Mouse (Mus musculus) limb, embryonic 13.5 days (tissue): ENCODE measurements around the gene Gsta2. TPM values are rescaled to one million over a fixed set of nuclear protein-coding genes. Genes with fewer than 3 reads are reported as not detected.
"Not testable (repeated sequence)": the region's sequence is repeated elsewhere in the genome, so short reads cannot be mapped to it uniquely, and the experiment has no call there.

Experiments used
- ATAC-seq: fragments of 200-750 bp; cut with Nextera tagmentation; 2 replicates; pipeline ENCODE4 v1.8.0; 2017; ENCODE audit warnings: low read depth, moderate number of reproducible peaks, moderate TSS enrichment; ENCODE audit not compliant: low FRiP score
- H3K27ac ChIP-seq: fragments of 300-500 bp; sonication (generic); 2 replicates; pipeline ENCODE4 v1.5.1; 2015; ENCODE audit warnings: inconsistent platforms, mild to moderate bottlenecking, moderate library complexity
- H3K27me3 ChIP-seq: fragments of 300-500 bp; sonication (generic); 2 replicates; pipeline ENCODE4 v1.6.1; 2015; ENCODE audit warnings: mild to moderate bottlenecking, inconsistent platforms
- H3K36me3 ChIP-seq: fragments of 300-500 bp; sonication (generic); 2 replicates; pipeline ENCODE4 v1.6.1; 2015; ENCODE audit warnings: inconsistent platforms, mild to moderate bottlenecking, moderate library complexity
- H3K4me1 ChIP-seq: fragments of 300-500 bp; sonication (generic); 2 replicates; pipeline ENCODE4 v1.6.1; 2015; ENCODE audit warnings: inconsistent platforms
- H3K4me2 ChIP-seq: fragments of 300-500 bp; sonication (generic); replicated peaks from 2 replicates; pipeline ENCODE4 v1.6.1; 2015; ENCODE audit warnings: inconsistent platforms, mild to moderate bottlenecking, moderate library complexity
- H3K4me3 ChIP-seq: fragments of 300-500 bp; sonication (generic); 2 replicates; pipeline ENCODE4 v1.5.1; 2015; ENCODE audit warnings: moderate library complexity, mild to moderate bottlenecking, inconsistent platforms
- H3K9ac ChIP-seq: fragments of 300-500 bp; sonication (generic); 2 replicates; pipeline ENCODE4 v1.6.1; 2015; ENCODE audit warnings: mild to moderate bottlenecking, inconsistent platforms
- H3K9me3 ChIP-seq: fragments of 300-500 bp; sonication (generic); 2 replicates; pipeline ENCODE4 v1.6.1; 2016; ENCODE audit warnings: inconsistent platforms
- WGBS: fragments of 180-500 bp; shearing (Covaris S2); methylation state at CpG from one replicate; pipeline ENCODE4 v1.1.7; 2015; 5-methylcytosine and 5-hydroxymethylcytosine counted together
- polyA plus RNA-seq: library from polyadenylated mRNA; unstranded; fragments of >200 nt; fragmentation: Nextera tagmentation; extraction: Ambion mirVana; gene quantifications from 2 replicates; pipeline ENCODE4 v1.2.1, GENCODE M21; 2015

The Gsta2 gene
- polyA plus RNA-seq, 1 experiment from 2014 or later = 0.46 TPM

DNA sequence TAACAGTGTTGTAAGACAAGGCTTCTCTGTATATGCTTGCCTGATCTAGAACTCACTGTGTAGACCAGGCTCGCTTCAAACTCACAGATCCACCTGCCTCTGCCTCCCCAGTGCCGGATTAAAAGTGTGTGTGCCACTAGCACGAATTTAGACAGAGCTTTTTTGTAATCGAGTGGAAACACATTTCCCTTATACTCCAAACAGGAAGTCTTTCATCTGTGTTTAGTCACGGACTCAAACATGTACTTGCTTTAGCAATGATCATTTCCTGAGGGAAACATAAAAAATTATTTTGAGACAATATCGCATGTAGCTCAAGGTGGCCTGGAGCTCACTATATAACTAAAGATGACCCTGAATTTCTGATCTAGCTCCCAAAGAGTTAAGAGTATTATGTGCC is 7.8 kb upstream of the Gsta2 start:
- no peak for ATAC-seq
- no peak overlapping the region for H3K9ac ChIP-seq
- no peak overlapping the region for H3K27ac ChIP-seq
- no peaks in the 10 kb centered on the region for H3K27me3 ChIP-seq
- no peaks in the 10 kb centered on the region for H3K4me1 ChIP-seq
- H3K36me3 ChIP-seq = no peaks in the 10 kb centered on the region
- no peak overlapping the region for H3K4me3 ChIP-seq
- no peak overlapping the region for H3K4me2 ChIP-seq
- no peaks in the 10 kb centered on the region for H3K9me3 ChIP-seq
- WGBS = 46% methylated on average over 6 of the region's 6 CpGs

DNA sequence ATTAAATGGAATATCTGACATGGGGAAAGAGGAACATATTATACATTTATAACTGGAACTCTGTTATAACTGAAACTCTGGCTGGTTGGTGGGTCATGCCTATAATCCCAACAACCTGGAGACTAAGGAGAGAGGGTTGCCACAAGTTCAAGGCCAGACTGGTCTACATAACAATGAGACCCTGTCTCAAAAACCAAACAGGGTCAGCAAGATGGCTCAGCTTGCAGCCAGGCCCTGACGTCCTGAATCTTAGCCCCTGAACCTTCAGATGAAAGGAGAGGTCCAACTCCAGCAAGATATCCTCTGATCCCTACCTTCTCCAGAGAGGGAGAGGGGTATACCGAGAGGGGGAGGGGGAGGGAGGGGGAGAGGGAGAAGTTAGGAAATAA is 4.9 kb upstream of the Gsta2 start:
- H3K4me1 ChIP-seq = no peaks in the 10 kb centered on the region
- H3K4me2 ChIP-seq = no peak overlapping the region
- no peaks in the 10 kb centered on the region for H3K27me3 ChIP-seq
- 57% methylated on average over 2 of the region's 2 CpGs for WGBS
- no peaks in the 10 kb centered on the region for H3K9me3 ChIP-seq
- H3K36me3 ChIP-seq = no peaks in the 10 kb centered on the region
- no peak overlapping the region for H3K27ac ChIP-seq
- no peak for ATAC-seq
- no peak overlapping the region for H3K4me3 ChIP-seq
- H3K9ac ChIP-seq = no peak overlapping the region

DNA sequence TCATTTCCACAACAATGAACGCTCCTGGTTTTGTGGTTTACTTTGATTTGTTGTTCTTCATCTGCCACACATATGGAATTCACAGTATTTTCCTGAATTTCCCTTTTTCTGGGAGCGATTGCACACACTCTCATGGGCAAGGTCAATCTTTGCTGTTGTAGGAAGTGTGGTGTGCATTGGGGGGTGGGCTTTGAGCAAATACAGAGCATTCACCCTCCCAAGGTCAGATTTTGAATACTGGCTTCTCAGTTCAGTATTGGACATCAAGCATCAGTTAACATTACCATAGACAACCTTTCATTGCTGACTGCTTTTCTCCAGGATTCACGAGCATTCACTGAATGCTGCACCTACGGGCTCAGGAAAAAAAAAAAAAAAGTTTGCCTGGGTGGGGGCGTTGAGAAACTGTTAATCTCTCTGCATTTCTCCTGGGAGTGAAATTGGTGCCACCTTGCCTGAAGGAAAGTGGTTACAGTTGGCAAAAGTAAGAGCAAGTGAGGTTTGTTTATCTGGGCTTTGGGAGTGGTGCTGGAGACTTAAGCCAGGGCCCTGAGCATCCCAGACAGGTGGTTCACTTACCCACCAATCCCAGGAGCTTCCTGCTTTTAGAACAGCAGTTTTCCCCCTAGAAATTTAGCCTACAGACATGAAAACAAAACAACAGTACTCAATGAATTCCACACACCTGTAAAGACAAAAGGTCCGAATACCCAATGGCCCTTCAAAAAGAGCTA is 4.3 kb upstream of the Gsta2 start:
- 76% methylated on average over 6 of the region's 6 CpGs for WGBS
- H3K36me3 ChIP-seq = no peaks in the 10 kb centered on the region
- no peaks in the 10 kb centered on the region for H3K4me1 ChIP-seq
- no peak overlapping the region for H3K4me3 ChIP-seq
- no peak overlapping the region for H3K27ac ChIP-seq
- H3K9me3 ChIP-seq = no peaks in the 10 kb centered on the region
- no peaks in the 10 kb centered on the region for H3K27me3 ChIP-seq
- H3K4me2 ChIP-seq = no peak overlapping the region
- H3K9ac ChIP-seq = no peak overlapping the region
- no peak for ATAC-seq

DNA sequence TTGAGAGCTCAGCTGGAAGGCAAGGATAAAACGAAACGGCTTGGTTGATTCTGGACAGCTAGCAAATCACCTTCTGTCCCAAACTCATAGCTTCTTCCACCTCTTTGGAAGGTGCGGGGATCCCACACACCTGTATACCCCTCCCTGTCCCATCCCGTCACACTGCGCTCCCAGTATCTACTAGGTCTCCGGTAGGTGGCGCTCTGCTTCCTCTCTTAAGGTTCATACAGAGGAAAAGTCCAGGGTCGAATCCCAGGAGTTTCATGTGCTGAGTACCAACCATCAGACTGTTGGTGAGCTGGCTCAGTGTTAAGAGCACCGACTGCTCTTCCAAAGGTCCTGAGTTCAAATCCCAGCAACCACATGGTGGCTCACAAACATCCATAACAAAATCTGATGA is 2.5 kb upstream of the Gsta2 start:
- 14% methylated on average over 9 of the region's 9 CpGs for WGBS
- H3K27ac ChIP-seq = no peak overlapping the region
- no peak overlapping the region for H3K4me2 ChIP-seq
- no peak overlapping the region for H3K9ac ChIP-seq
- H3K36me3 ChIP-seq = no peaks in the 10 kb centered on the region
- no peaks in the 10 kb centered on the region for H3K27me3 ChIP-seq
- no peaks in the 10 kb centered on the region for H3K9me3 ChIP-seq
- ATAC-seq = no peak; the same call in 1 of the 2 replicates
- H3K4me1 ChIP-seq = no peaks in the 10 kb centered on the region
- H3K4me3 ChIP-seq = no peak overlapping the region

DNA sequence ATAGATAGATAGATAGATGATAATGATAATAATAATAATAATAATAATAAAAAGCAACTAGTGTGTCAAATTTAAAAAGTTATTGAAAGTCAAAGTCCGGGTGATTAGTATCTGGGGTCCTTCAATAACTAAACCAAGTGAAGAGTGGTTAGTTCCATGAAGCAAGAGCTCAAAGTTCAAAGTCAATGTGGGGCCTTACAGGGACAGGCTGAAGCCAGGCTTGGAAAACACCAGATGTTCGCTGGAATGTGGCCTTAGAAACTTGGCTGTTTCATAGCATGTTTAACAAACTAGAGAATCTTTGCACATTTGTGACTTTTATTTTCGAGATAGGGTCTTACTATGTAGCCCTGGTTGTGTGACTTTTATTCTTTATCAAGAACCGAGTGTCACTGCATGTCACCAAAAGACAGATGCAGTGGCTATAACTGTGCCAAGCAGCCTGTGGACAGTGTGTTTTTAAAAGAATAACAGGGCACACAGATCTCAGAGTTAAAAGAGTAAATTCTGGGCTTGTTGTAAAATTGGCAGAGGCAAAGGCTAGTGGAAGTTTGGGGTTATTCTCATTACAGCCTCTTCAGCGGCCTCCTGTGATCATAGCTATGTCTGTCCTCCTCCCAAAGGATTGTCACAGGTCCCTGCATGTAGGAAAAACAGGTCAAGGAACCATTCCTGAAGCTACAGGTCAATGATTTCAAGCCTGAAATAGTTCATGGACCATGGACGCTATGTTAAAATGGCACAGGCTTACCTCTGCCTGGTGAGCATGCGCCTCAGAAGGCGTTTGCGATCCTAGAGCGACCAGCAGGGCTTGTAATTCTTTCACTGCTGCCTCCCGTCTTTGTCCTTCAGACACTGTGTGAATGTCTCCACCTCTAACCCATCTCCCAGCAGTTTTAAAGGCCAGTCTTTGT is 666 bp downstream of the Gsta2 start:
- Histone ChIP-seq H3K4me1 (no peaks in the 10 kb centered on the region), H3K4me2 (no peak overlapping the region), H3K9ac (no peak overlapping the region), H3K36me3 (no peaks in the 10 kb centered on the region), H3K27ac (no peak overlapping the region), H3K27me3 (no peaks in the 10 kb centered on the region), H3K9me3 (no peaks in the 10 kb centered on the region), H3K4me3 (no peak overlapping the region)
- 76% methylated on average over 11 of the region's 11 CpGs for WGBS
- ATAC-seq = no peak

DNA sequence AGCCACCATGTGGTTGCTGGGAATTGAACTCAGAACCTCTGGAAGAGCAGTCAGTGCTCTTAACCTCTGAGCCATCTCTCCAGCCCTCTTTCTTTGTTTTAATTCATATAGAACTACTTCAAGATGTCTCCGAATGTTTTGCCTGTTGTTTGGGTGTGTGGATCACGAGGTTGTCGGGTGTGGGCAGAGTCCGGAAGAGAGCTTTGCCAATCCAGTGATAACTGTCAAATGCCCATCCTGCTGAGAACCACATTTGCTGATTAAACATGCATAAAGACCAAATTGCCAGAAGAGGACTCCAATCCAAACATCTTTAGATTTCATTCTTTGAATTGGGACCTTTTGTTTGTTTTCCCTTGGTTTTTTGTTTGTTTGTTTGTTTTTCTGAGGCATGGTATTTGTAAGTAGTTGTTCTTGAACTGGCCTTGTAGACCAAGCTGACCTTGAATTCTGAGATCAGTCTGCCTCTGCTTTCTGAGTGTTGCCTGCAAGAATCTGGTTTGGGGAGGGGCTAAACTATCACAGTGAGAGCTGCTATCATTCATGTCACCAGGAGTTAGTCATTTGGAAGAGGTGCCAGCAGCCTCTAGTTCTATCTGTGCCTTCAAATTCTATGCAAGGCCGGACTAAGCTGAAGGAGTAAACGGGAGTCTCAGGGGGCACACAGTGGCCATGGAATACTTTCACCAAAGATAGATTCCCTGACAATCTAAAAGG is 3.9 kb downstream of the Gsta2 start:
- H3K27me3 ChIP-seq = no peaks in the 10 kb centered on the region
- WGBS = 86% methylated on average over 6 of the region's 6 CpGs
- H3K4me3 ChIP-seq = no peak overlapping the region
- H3K27ac ChIP-seq = no peak overlapping the region
- no peak overlapping the region for H3K9ac ChIP-seq
- H3K4me2 ChIP-seq = no peak overlapping the region
- no peaks in the 10 kb centered on the region for H3K36me3 ChIP-seq
- no peak for ATAC-seq
- H3K9me3 ChIP-seq = no peaks in the 10 kb centered on the region
- H3K4me1 ChIP-seq = no peaks in the 10 kb centered on the region

DNA sequence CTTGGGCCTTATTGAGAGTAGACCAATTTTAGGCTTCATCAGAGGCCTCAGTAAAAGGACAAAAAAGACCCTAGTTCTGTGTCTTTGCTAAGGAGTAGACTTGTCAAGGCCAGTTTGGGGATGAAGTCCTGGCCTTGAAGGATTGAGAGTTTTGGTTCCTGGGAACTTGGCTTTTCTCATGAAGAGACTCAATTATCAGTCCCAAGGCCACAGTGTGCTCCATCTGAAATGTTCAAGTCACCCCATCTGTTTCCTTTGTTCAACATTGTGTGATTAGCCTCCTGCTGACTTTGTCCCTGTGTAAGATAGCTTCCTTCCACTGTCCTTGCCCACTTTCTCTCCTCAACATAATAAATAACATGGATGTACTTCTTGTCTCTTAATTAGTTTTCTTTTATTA is 5.6 kb downstream of the Gsta2 start:
- H3K9ac ChIP-seq, H3K4me2 ChIP-seq, H3K36me3 ChIP-seq, H3K4me1 ChIP-seq, H3K27ac ChIP-seq, H3K27me3 ChIP-seq, H3K9me3 ChIP-seq, ATAC-seq, H3K4me3 ChIP-seq: not testable (repeated sequence)

DNA sequence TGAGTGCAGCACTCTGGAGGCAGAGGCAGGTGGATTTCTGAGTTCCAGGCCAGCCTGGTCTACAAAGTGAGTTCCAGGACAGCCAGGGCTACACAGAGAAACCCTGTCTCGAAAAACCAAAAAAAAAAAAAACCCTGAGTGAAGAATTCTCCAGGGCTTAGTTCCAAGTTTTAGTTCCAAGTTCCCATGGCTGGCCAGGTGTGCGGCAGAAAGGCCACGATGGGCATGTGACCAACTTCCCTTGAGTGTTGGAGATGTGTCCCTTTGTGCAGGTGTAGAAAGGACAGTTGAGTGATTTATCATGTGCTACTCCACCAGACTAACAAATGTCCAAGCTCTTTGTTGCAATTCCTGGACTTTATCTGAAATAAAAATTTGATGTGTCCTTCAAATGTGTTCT is 6.4 kb downstream of the Gsta2 start:
- H3K36me3 ChIP-seq, H3K27me3 ChIP-seq, ATAC-seq, H3K4me3 ChIP-seq, H3K9ac ChIP-seq, H3K9me3 ChIP-seq, H3K4me2 ChIP-seq, H3K4me1 ChIP-seq, H3K27ac ChIP-seq: not testable (repeated sequence)
- WGBS = 86% methylated on average over 3 of the region's 3 CpGs

DNA sequence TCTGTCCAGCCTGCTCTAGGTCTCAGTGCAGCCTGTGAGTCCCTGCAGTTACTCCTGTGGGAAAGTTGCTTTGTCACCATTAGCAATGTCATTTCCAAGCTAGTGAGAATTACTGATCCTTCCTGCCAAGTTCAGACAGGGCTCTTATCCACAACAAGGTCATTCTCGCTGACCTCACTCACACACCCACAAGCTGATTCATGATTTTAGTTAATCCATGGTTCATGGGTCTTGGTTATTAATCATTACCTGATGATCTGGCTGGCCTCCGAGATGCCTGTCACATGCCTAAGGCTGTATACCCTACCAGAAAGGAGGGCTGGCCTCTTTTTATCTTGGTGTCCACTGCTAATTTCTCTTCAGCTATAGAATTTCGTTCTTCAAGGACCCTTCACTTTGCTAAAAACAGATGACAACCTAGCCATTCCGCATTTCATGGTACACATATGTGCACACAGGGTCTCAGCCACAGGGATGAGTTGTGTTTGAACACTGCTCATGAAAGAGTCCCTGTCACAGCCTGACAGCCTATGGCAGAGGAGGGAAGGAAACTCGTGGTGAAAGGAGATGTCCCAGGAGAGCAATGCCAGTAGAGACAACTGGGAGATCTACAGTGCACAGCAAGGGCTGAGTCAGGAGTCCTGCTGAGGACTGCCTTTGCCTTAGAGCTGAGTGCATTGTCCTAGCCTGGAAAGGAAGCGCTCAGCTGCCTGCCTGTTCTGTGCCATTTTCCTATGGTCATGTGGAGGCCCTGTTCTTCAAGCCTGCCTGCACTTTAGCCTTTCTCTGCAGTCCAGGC is 7.2 kb downstream of the Gsta2 start:
- not testable (repeated sequence) for H3K36me3 ChIP-seq, ATAC-seq, H3K9ac ChIP-seq, H3K4me1 ChIP-seq, H3K9me3 ChIP-seq, H3K27ac ChIP-seq, H3K4me2 ChIP-seq, H3K4me3 ChIP-seq, H3K27me3 ChIP-seq
- 69% methylated on average over 6 of the region's 6 CpGs for WGBS

DNA sequence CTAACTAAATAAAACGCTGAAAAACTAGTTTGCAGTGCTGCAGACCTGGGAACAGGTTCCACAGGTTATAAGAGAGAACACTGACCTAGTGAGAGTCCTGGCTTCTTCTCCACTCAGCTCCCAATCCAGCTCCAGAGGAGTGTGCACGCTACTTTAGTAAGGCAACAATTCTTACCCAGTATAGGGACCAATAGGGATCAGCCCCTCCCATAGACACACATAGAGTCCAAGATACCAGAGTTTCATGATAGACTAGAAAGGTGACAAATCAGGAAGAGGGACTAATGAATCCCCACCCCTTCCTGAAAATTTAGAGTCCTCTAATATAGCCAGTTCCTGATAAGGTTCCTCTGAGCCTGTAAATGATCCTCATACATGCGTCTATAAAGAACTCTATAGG is 8.6 kb downstream of the Gsta2 start:
- no peaks in the 10 kb centered on the region for H3K4me1 ChIP-seq
- H3K27me3 ChIP-seq = no peaks in the 10 kb centered on the region
- no peak overlapping the region for H3K9ac ChIP-seq
- no peaks in the 10 kb centered on the region for H3K9me3 ChIP-seq
- H3K4me3 ChIP-seq = no peak overlapping the region
- H3K27ac ChIP-seq = no peak overlapping the region
- H3K4me2 ChIP-seq = no peak overlapping the region
- 69% methylated on average over 3 of the region's 3 CpGs for WGBS
- no peak for ATAC-seq
- no peaks in the 10 kb centered on the region for H3K36me3 ChIP-seq

DNA sequence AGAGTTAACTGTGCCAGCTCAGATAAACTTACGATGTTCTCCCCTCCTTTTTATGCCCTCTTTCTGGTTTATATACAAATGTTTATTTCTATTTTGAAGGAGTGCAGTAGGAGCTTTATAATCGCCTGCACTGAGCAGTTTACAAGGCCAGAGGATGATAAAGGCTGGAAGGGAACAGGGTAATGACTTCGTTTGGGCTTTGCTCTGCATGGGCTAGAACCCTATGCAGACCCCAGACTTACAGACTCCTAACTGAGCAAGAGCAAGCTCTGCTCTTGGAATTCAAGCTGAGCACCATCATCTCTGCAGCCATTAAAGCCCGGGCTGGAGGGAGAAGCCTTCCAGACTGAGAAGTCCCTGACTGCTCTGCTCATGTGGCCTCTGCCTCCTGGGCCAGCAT is 10.4 kb downstream of the Gsta2 start:
- H3K4me1 ChIP-seq, H3K36me3 ChIP-seq, H3K4me3 ChIP-seq, H3K9ac ChIP-seq, H3K27ac ChIP-seq, H3K9me3 ChIP-seq, H3K27me3 ChIP-seq, H3K4me2 ChIP-seq: not testable (repeated sequence)
- peak; percentile 11; the same call in 1 of the 2 replicates for ATAC-seq
- 36% methylated on average over 4 of the region's 4 CpGs for WGBS

DNA sequence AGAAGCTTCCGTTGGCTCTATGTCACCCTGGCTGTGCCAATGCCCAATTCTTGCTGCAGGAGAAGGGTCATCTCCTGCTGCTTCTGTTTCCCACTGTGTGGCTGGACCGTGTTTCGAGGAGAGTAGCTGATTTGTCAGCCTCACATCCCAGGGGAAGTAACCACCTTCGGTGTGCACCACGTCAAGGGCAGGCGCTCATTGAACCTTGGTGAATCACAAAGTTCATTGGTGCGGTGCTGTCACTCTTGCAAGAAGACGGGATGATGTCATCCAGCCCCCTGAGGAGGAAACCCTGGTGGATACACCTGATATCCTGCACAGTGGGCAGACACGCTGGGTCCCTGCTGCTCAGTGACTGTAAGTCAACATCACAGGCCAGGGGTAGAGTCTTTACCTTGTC is 12.5 kb downstream of the Gsta2 start:
- 83% methylated on average over 9 of the region's 9 CpGs for WGBS
- not testable (repeated sequence) for H3K9me3 ChIP-seq, H3K27ac ChIP-seq, H3K4me2 ChIP-seq, H3K9ac ChIP-seq, H3K27me3 ChIP-seq, H3K4me1 ChIP-seq, ATAC-seq, H3K4me3 ChIP-seq, H3K36me3 ChIP-seq
